Mouse (Mus musculus): ENCODE results near the gene Tex2. TPM values are rescaled to one million over a fixed set of nuclear protein-coding genes. Genes with fewer than 3 reads are reported as not detected.
A peak's percentile ranks its signal among the peaks of the same experiment; 100 is the strongest.
"Not testable (repeated sequence)": the region's sequence is repeated elsewhere in the genome, so short reads cannot be mapped to it uniquely, and the experiment has no call there.

Tex2 gene
- polyA plus RNA-seq, 1 experiment from 2014 or later = 12.3 TPM

GRCm38 (mm10) chr11:106580468-106580867 lies 32.8 kb downstream of the Tex2 start:
- ATAC-seq (replicated peaks; ENCODE audit: insufficient number of reproducible peaks, low FRiP score, low TSS enrichment) = no peak
- H3K9me3 ChIP-seq (replicated peaks; ENCODE audit: control insufficient read depth, low read length) = no peaks in the 10 kb centered on the region
- WGBS (ENCODE audit: insufficient replicate concordance) = 70% methylated on average over 8 of the region's 8 CpGs

GRCm38 (mm10) chr11:106579957-106580356 lies 33.3 kb downstream of the Tex2 start:
- no peak overlapping the region for H3K4me2 ChIP-seq
- H3K27ac ChIP-seq (ENCODE audit: low read depth, low read length) = no peak overlapping the region
- H3K4me1 ChIP-seq (ENCODE audit: control insufficient read depth, insufficient read depth, low read length) = peaks cover 10% of the 10 kb centered on the region
- 43% methylated on average over 5 of the region's 5 CpGs for WGBS (ENCODE audit: insufficient replicate concordance)
- ATAC-seq (replicated peaks; ENCODE audit: insufficient number of reproducible peaks, low FRiP score, low TSS enrichment) = no peak
- no peak overlapping the region for H3K9ac ChIP-seq (ENCODE audit: low read depth, low read length)
- H3K4me3 ChIP-seq (ENCODE audit: low read depth, low read length) = no peak overlapping the region
- H3K9me3 ChIP-seq (replicated peaks; ENCODE audit: control insufficient read depth, low read length) = no peaks in the 10 kb centered on the region
- no peaks in the 10 kb centered on the region for H3K27me3 ChIP-seq (ENCODE audit: control insufficient read depth, insufficient read depth, low read length)
- no peaks in the 10 kb centered on the region for H3K36me3 ChIP-seq (ENCODE audit: control insufficient read depth, insufficient read depth, low read length)

More at GRCm38 (mm10) chr11:106580468-106580867, 32.8 kb downstream of the Tex2 start:
- Histone ChIP-seq H3K27ac (ENCODE audit: low read depth, low read length) (no peak overlapping the region), H3K4me1 (ENCODE audit: control insufficient read depth, insufficient read depth, low read length) (peaks cover 7% of the 10 kb centered on the region; the same call in 1 of the 2 replicates), H3K36me3 (ENCODE audit: control insufficient read depth, insufficient read depth, low read length) (no peaks in the 10 kb centered on the region), H3K4me3 (ENCODE audit: low read depth, low read length) (no peak overlapping the region), H3K9ac (ENCODE audit: low read depth, low read length) (no peak overlapping the region), H3K27me3 (ENCODE audit: control insufficient read depth, insufficient read depth, low read length) (no peaks in the 10 kb centered on the region), H3K4me2 (no peak overlapping the region)

GRCm38 (mm10) chr11:106579146-106579545 lies 34.1 kb downstream of the Tex2 start:
- ATAC-seq (replicated peaks; ENCODE audit: insufficient number of reproducible peaks, low FRiP score, low TSS enrichment) = no peak

DNA sequence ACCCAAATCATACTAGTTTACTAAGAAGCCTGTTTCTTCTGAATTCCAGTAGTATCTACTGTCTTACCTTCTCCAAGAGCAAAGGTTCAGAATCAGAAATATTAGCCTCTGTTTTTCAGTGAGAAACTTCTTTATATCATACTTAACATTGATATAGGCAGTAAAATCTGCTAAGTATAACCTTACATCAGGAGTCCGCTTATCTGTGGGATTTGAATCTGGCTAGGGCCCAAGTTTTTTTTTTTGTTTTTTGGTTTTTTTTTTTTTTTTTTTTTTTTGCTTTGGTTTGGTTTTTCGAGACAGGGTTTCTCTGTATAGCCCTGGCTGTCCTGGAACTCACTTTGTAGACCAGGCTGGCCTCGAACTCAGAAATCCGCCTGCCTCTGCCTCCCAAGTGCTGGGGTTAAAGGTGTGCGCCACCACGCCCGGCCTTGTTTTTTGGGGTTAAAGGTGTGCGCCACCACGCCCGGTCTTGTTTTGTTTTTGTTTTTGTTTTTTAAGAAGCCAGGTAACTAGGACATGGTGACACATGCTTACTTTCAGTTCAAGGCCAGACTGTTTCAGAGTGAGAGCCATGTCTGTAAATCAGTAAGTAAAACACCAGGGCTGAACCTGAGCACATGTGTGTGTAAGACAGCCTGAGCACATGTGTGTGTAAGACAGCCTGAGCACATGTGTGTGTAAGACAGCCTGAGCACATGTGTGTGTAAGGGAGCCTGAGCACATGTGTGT lies 35.4 kb downstream of the Tex2 start:
- WGBS (ENCODE audit: insufficient replicate concordance) = 92% methylated on average over 10 of the region's 10 CpGs
- H3K4me3 ChIP-seq (ENCODE audit: low read depth, low read length); H3K27me3 ChIP-seq (ENCODE audit: control insufficient read depth, insufficient read depth, low read length); H3K9ac ChIP-seq (ENCODE audit: low read depth, low read length); H3K27ac ChIP-seq (ENCODE audit: low read depth, low read length); H3K36me3 ChIP-seq (ENCODE audit: control insufficient read depth, insufficient read depth, low read length); H3K9me3 ChIP-seq (replicated peaks; ENCODE audit: control insufficient read depth, low read length); H3K4me2 ChIP-seq; ATAC-seq (replicated peaks; ENCODE audit: insufficient number of reproducible peaks, low FRiP score, low TSS enrichment): not testable (repeated sequence)
- H3K4me1 ChIP-seq (ENCODE audit: control insufficient read depth, insufficient read depth, low read length) = peaks cover 22% of the 10 kb centered on the region

More at GRCm38 (mm10) chr11:106579146-106579545, 34.1 kb downstream of the Tex2 start:
- H3K9me3 ChIP-seq (replicated peaks; ENCODE audit: control insufficient read depth, low read length) = no peaks in the 10 kb centered on the region
- no peak overlapping the region for H3K9ac ChIP-seq (ENCODE audit: low read depth, low read length)
- no peaks in the 10 kb centered on the region for H3K36me3 ChIP-seq (ENCODE audit: control insufficient read depth, insufficient read depth, low read length)
- H3K27me3 ChIP-seq (ENCODE audit: control insufficient read depth, insufficient read depth, low read length) = no peaks in the 10 kb centered on the region
- H3K4me1 ChIP-seq (ENCODE audit: control insufficient read depth, insufficient read depth, low read length) = peaks cover 10% of the 10 kb centered on the region
- no peak overlapping the region for H3K4me2 ChIP-seq
- 67% methylated on average over 2 of the region's 2 CpGs for WGBS (ENCODE audit: insufficient replicate concordance)
- H3K4me3 ChIP-seq (ENCODE audit: low read depth, low read length) = no peak overlapping the region
- no peak overlapping the region for H3K27ac ChIP-seq (ENCODE audit: low read depth, low read length)

- ATAC-seq (replicated peaks; ENCODE audit: insufficient number of reproducible peaks, low FRiP score, low TSS enrichment) = no peak
- peaks cover 46% of the 10 kb centered on the region for H3K4me1 ChIP-seq (ENCODE audit: control insufficient read depth, insufficient read depth, low read length)
- no peaks in the 10 kb centered on the region for H3K9me3 ChIP-seq (replicated peaks; ENCODE audit: control insufficient read depth, low read length)
- H3K27ac ChIP-seq (ENCODE audit: low read depth, low read length) = no peak overlapping the region
- no peak overlapping the region for H3K4me2 ChIP-seq
- H3K9ac ChIP-seq (ENCODE audit: low read depth, low read length) = no peak overlapping the region
- 83% methylated on average over 9 of the region's 9 CpGs for WGBS (ENCODE audit: insufficient replicate concordance)
- H3K36me3 ChIP-seq (ENCODE audit: control insufficient read depth, insufficient read depth, low read length) = no peaks in the 10 kb centered on the region
- H3K27me3 ChIP-seq (ENCODE audit: control insufficient read depth, insufficient read depth, low read length) = no peaks in the 10 kb centered on the region
- H3K4me3 ChIP-seq (ENCODE audit: low read depth, low read length) = no peak overlapping the region
Measured at GRCm38 (mm10) chr11:106574456-106574855, 38.8 kb downstream of the Tex2 start.

- Histone ChIP-seq H3K4me1 (ENCODE audit: control insufficient read depth, insufficient read depth, low read length) (peaks cover 43% of the 10 kb centered on the region), H3K9ac (ENCODE audit: low read depth, low read length) (peak overlapping the region; percentile 29)
Measured at GRCm38 (mm10) chr11:106573476-106574240, 39.6 kb downstream of the Tex2 start.

GRCm38 (mm10) chr11:106572958-106573357 lies 40.3 kb downstream of the Tex2 start:
- peaks cover 45% of the 10 kb centered on the region for H3K4me1 ChIP-seq (ENCODE audit: control insufficient read depth, insufficient read depth, low read length)
- H3K4me2 ChIP-seq = no peak overlapping the region
- H3K9me3 ChIP-seq (replicated peaks; ENCODE audit: control insufficient read depth, low read length) = no peaks in the 10 kb centered on the region
- H3K36me3 ChIP-seq (ENCODE audit: control insufficient read depth, insufficient read depth, low read length) = no peaks in the 10 kb centered on the region
- H3K4me3 ChIP-seq (ENCODE audit: low read depth, low read length) = no peak overlapping the region
- no peak overlapping the region; the same call in 1 of the 2 replicates for H3K9ac ChIP-seq (ENCODE audit: low read depth, low read length)
- 51% methylated on average over 9 of the region's 9 CpGs for WGBS (ENCODE audit: insufficient replicate concordance)
- no peak for ATAC-seq (replicated peaks; ENCODE audit: insufficient number of reproducible peaks, low FRiP score, low TSS enrichment)
- H3K27ac ChIP-seq (ENCODE audit: low read depth, low read length) = peak overlapping the region; percentile 57; the same call in 1 of the 2 replicates
- H3K27me3 ChIP-seq (ENCODE audit: control insufficient read depth, insufficient read depth, low read length) = no peaks in the 10 kb centered on the region

More at GRCm38 (mm10) chr11:106573476-106574240, 39.6 kb downstream of the Tex2 start:
- no peak overlapping the region for H3K4me2 ChIP-seq
- H3K27ac ChIP-seq (ENCODE audit: low read depth, low read length) = peak overlapping the region; percentile 57; the same call in 1 of the 2 replicates
- no peaks in the 10 kb centered on the region for H3K27me3 ChIP-seq (ENCODE audit: control insufficient read depth, insufficient read depth, low read length)
- no peak for ATAC-seq (replicated peaks; ENCODE audit: insufficient number of reproducible peaks, low FRiP score, low TSS enrichment)
- H3K9me3 ChIP-seq (replicated peaks; ENCODE audit: control insufficient read depth, low read length) = no peaks in the 10 kb centered on the region
- no peaks in the 10 kb centered on the region for H3K36me3 ChIP-seq (ENCODE audit: control insufficient read depth, insufficient read depth, low read length)
- 40% methylated on average over 9 of the region's 9 CpGs for WGBS (ENCODE audit: insufficient replicate concordance)
- no peak overlapping the region for H3K4me3 ChIP-seq (ENCODE audit: low read depth, low read length)

- H3K4me1 ChIP-seq (ENCODE audit: control insufficient read depth, insufficient read depth, low read length) = peaks cover 52% of the 10 kb centered on the region
- 37% methylated on average over 15 of the region's 15 CpGs for WGBS (ENCODE audit: insufficient replicate concordance)
- no peak overlapping the region for H3K27ac ChIP-seq (ENCODE audit: low read depth, low read length)
- no peaks in the 10 kb centered on the region for H3K36me3 ChIP-seq (ENCODE audit: control insufficient read depth, insufficient read depth, low read length)
- no peak overlapping the region for H3K4me2 ChIP-seq
- 0 out of 2 replicates have a peak, but pooled peaks have one; percentile 32 for ATAC-seq (replicated peaks; ENCODE audit: insufficient number of reproducible peaks, low FRiP score, low TSS enrichment)
- no peak overlapping the region for H3K4me3 ChIP-seq (ENCODE audit: low read depth, low read length)
- H3K9ac ChIP-seq (ENCODE audit: low read depth, low read length) = no peak overlapping the region
- H3K9me3 ChIP-seq (replicated peaks; ENCODE audit: control insufficient read depth, low read length) = no peaks in the 10 kb centered on the region
- H3K27me3 ChIP-seq (ENCODE audit: control insufficient read depth, insufficient read depth, low read length) = no peaks in the 10 kb centered on the region
Measured at GRCm38 (mm10) chr11:106572020-106572782, 41.0 kb downstream of the Tex2 start.

Data from heart, embryonic 11.5 days (tissue).